In the genomic region with DNA sequence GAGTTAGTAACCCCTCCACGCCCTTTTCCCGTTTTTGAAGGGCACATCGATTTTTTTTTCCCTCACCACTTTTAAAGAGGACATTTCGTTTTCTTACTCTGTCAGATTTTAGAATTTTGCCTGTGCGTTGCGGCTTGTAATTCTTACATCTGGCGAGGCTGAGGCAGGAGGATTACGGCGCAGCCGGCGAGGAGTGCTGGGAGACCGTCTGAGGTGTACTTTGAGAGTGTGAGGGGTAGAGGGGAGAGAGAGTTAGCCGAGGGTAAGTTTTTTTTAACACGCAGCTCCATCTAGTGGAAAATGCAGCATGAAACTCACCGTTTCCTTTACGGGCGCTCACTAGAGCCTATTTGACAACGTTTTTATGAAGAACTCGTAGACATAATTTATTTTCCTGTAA, we compare ENCODE assay signal across 8 mouse cellular contexts. TPM values are rescaled to one million over a fixed set of nuclear protein-coding genes. Genes with fewer than 3 reads are reported as not detected.
A peak's percentile ranks its signal among the peaks of the same experiment; 100 is the strongest.
DNase-seq lines count a peak whose midpoint lies in the region; ATAC-seq lines count a peak whose summit lies in the region.

No protein-coding gene starts in this region.

- H3K4me2 ChIP-seq in hindbrain, embryonic 15.5 days, result peak overlapping the region; percentile 68

- H3K36me3 ChIP-seq in hindbrain, embryonic 15.5 days, result peaks cover 24% of the 10 kb centered on the region; the same call in 1 of the 2 replicates

- peak overlapping the region; percentile 97 for H3K27ac ChIP-seq in hindbrain, embryonic 15.5 days (replicated peaks)

- peak overlapping the region; percentile 65 for H3K4me3 ChIP-seq in hindbrain, embryonic 15.5 days

- H3K4me1 ChIP-seq in hindbrain, embryonic 15.5 days (replicated peaks), result peaks cover 7% of the 10 kb centered on the region

- no peaks in the 10 kb centered on the region for H3K9me3 ChIP-seq in hindbrain, embryonic 15.5 days

- peak; percentile 81 for DNase-seq in ZHBTc4 (ENCODE audit: low read depth, low spot score)
- peak; percentile 69 to 71 for DNase-seq in cerebellum, postnatal 25 days
- peak; percentile 55 to 70 for DNase-seq in frontal cortex, postnatal 36 days (ENCODE audit: low spot score in 2 of 2)
- DNase-seq in layer of hippocampus, postnatal 25 days (ENCODE audit: extremely low spot score in 1 of 2, low spot score in 1 of 2), result peak; percentile 57 to 61
- DNase-seq in lung, postnatal 4 days, result peak; percentile 73 to 77
- DNase-seq in retina, postnatal 1 day, result peak; percentile 84
- peak; percentile 69 to 78 for DNase-seq in thymus, postnatal 36 days

- H3K9ac ChIP-seq in hindbrain, embryonic 15.5 days, result peak overlapping the region; percentile 70

- H3K27me3 ChIP-seq in hindbrain, embryonic 15.5 days, result no peaks in the 10 kb centered on the region

- ATAC-seq in hindbrain, embryonic 15.5 days (ENCODE audit: low FRiP score, low read depth), result peak; percentile 68

- 4% methylated on average over 19 of the region's 19 CpGs for WGBS in hindbrain, embryonic 15.5 days

RNA-seq across cellular contexts. Expression of gene Pcbd2, which starts 0.7 kb away (rescaled TPM):
- 22.5 and 27.3 TPM in 2 replicates for polyA plus RNA-seq in hindbrain, embryonic 15.5 days (2015; fragmentation: Nextera tagmentation; extraction: Ambion mirVana)
- 10 to 100 TPM; 30.9 to 40.2 TPM for total RNA-seq in layer of hippocampus, postnatal 25 days (2021)

RNA-seq across cellular contexts. Expression of gene Txndc15, which starts 13.4 kb away (rescaled TPM):
- 136 and 142 TPM in 2 replicates for polyA plus RNA-seq in hindbrain, embryonic 15.5 days (2015; fragmentation: Nextera tagmentation; extraction: Ambion mirVana)
- total RNA-seq in layer of hippocampus, postnatal 25 days (2021), result 10 to 100 TPM; 68.8 to 81.2 TPM

RNA-seq across cellular contexts. Expression of gene B230219D22Rik, which starts 34.9 kb away (rescaled TPM):
- polyA plus RNA-seq in hindbrain, embryonic 15.5 days (2015; fragmentation: Nextera tagmentation; extraction: Ambion mirVana), result 74.1 and 76.9 TPM in 2 replicates
- 10 to 100 TPM; 79.8 to 81.6 TPM for total RNA-seq in layer of hippocampus, postnatal 25 days (2021)

RNA-seq across cellular contexts. Expression of gene Catsper3, which starts 56.5 kb away (rescaled TPM):
- 0.12 TPM in 1 of 2 replicates, not detected in the other for polyA plus RNA-seq in hindbrain, embryonic 15.5 days (2015; fragmentation: Nextera tagmentation; extraction: Ambion mirVana)
- total RNA-seq in layer of hippocampus, postnatal 25 days (2021), result under 1 TPM in 1 of 2 experiments, not detected in 1; 0.34 TPM

Comparison
In these comparisons a context has a peak if more than half of its experiments do, and no peak if none do; other contexts are left out.
1. Peak in every context shown above with its lines: DNase-seq, ATAC-seq, H3K4me3 ChIP-seq and H3K27ac ChIP-seq.